In genomic region chr9:105884656-105885430, GRCm38 (mm10) we compare ENCODE assay signal across 20 mouse cellular contexts. TPM values are rescaled to one million over a fixed set of nuclear protein-coding genes. Genes with fewer than 3 reads are reported as not detected.
DNase-seq lines count a peak whose midpoint lies in the region.
"Had no signal": no experiment of that assay in that cellular context is flagged by ENCODE, and none has a peak within 500 bp of the region (broad histone marks: within the 10 kb centered on the region; RNA-seq: fewer than 3 reads in every experiment).

No protein-coding gene starts in this region.

- DNase-seq in layer of hippocampus, adult 11-12 months (ENCODE audit: low spot score), result peak; percentile 30
- no peak for DNase-seq in layer of hippocampus, postnatal 25 days (ENCODE audit: extremely low spot score in 1 of 2, low spot score in 1 of 2)
- peak; percentile 46 for DNase-seq in brain, adult 2 months (ENCODE audit: low read depth, low spot score)
- DNase-seq in layer of hippocampus, adult 9-11 months, result peak; percentile 58
- DNase-seq in cerebellum, adult 18-20 months, result no peak
- no peak for DNase-seq in embryo, embryonic 10.5 days (ENCODE audit: low spot score)
- no peak for DNase-seq in embryo, embryonic 11 days
- DNase-seq: adrenal gland, postnatal 14 days; cerebellum, adult 2 months; cerebellum, postnatal 25 days; gastrocnemius, adult 2 months; heart, postnatal 14 days; kidney, adult 2 months; liver; lung, adult 2 months; lung, postnatal 10 days; spleen, adult 18-20 months; thymus, adult 18-20 months; thymus, postnatal 36 days had no signal

RNA-seq across cellular contexts. Expression of gene Col6a6, which starts 56.9 kb away (rescaled TPM):
- under 1 TPM; 0.37 to 0.40 TPM for total RNA-seq in layer of hippocampus, postnatal 25 days (2021)
- total RNA-seq: megakaryocyte-erythroid progenitor cell, adult 5-6 weeks had no signal

Comparison
In these comparisons a context has a peak if more than half of its experiments do, and no peak if none do; other contexts are left out.
1. DNase-seq: peak in layer of hippocampus, adult 11-12 months (single experiment), brain, adult 2 months (single experiment) and layer of hippocampus, adult 9-11 months (single experiment); none in layer of hippocampus, postnatal 25 days (0 of 2), cerebellum, adult 18-20 months (0 of 2), embryo, embryonic 10.5 days (single experiment) and embryo, embryonic 11 days (single experiment).